Mouse (Mus musculus): ENCODE results near the gene 4930512M02Rik.

4930512M02Rik gene

DNA sequence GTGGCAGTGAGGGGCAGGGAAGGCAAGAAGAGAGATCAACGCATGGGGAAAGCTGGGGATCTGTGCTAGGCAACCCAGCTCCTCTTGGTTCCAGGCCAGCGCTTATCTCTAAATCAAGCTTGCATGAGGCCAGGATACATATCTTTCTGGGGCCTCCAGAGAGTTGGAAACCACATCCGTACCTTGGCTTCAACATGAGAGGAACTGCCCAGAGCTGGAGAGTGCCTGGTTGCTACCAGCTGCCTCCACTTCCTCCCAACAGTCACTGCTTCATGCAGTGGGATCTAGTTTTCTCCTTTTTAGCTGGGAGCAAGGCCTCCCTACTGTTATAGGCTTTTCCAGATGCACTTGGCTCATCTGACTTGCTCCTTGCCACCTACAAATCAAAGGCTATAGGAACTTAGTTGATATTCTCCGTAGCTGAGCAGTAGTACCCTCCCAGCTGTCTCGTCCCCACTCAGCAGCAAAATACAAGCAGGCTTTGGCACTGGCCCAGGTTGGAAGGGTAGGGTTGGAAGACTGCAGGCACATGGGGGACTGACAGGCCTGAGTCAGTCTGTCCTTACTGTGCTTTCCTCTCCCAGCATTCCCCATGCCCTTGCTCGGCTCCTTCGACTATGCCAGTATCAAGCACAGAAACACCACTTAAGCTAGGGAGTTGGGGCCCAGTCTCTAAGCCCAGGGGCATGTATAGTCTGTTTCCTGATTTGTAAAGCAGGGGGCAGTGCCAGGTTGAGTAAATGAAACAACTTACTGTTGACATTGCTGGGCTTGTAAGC lies 63.2 kb downstream of the 4930512M02Rik start:
- peak; percentile 40 to 49 for DNase-seq

DNA sequence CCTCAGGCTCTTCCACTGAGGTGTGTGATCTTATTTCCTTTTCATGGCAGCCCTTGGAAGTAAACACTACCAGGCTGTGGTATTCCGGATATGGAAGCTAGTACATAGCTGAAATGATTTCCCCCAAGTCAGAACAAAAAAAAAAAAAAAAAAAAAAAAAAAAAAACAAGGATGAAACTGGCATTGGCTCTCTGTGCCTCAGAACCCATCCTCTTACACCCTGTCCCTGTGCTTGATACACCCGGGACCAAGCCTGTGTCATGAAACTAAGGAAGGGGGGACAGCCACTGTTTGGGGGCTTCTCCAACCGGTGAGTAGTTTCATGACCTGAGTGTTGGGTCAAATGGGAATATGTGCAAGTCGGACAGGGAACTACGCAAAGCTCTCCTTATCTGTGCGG lies 66.5 kb downstream of the 4930512M02Rik start:
- no peak for DNase-seq

DNA sequence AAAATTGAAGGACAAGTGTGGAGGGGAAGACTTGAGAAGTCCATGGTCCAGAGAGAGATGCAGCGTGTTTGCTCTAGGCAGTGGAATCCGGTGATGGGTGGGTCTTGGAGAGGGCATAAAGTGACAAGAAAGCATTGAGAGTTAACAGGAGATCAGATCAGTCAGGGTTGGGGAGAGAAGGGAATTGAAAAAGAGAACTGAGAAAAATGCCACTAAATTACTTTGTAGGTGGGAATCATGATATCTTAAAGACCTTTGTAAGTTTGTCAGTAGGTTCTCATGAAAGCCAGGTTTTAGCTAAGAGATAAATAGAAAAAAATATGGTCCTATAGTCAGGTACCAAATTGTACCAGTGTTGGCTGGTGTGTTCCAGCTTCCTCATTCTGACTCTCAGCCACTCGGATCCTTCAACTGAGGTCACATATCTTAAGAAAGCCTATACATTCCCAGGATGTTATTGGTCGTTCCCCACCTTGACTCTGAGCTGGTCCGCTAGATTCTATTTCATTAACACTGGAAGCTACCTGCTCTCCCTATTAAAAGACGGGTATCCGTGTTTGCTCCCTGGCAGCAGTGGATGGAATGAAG lies 68.4 kb downstream of the 4930512M02Rik start:
- DNase-seq, result no peak

DNA sequence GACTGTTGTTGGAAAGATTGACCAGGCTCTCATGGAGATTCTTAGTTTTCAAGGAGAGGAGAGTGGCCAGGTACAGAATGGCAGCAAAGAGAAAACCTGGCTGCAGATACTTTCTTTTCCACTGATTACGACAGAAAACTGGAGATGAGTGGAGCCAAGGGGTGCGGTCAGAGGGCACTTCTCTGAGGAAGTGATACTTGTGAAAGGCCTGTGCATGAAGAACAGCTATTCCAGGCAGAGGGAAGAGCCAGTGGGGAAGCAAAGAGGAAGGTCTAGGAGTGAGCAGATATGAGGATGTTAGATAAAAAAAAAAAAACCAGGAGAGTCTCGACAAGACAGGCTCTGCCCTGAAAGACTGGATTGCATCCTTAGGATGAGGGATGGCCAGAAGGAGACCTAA lies 69.0 kb downstream of the 4930512M02Rik start:
- DNase-seq, result no peak

DNA sequence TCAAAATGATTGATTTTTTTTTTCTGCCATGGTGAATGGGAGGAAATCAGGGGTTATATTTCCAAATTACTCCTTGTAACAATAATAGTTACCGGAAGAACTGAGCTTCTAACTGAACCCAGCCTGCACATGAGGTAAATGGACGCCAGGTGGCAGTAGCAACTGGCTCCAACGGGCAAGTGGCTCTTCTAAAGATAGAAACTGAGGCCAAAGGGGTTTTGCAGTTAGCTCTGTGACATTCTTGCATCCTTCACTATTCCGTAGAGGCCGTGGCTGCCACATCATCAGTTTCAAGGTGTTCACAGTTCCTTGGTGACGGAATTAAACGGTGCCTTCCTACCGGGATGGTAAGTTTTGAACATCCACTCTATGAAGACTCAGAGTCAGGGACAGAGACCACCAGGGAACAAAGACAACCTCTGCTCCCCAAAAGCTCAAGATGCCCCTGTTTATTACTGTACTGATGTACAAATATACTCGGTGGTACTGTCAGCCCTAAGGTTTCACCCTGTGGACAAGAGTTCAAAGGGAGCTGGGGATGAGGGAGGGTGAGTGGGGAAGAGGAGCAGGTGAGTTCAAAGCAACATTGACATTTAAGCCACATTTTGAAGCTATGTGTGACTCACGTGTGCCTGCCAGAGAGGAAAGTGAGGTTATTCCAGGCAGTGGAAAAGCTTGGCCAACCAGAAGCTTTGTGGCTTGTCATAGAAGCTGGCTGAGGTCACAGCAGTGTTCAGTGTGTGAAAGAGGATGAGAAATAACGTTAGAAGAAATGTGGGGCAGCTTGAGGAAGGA lies 70.3 kb downstream of the 4930512M02Rik start:
- DNase-seq, result peak; percentile 61 to 62

DNA sequence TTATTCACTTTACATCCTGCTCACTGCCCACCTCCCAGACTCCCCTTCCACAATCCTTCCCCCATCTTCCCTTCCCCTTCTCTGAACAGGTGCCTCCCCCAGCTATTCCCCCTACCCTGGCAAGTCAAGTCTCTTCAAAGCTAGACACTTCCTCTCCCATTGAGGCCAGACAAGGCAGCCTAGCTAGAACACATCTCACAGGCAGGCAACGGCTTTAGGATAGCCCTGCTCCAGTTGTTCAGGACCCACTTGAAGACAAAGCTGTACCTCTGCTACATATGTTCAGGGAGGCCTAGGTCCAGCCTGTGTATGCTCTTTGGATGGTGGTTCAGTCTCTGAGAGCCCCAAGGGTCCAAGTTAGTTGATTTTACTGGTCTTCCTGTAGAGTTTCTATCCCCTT lies 71.4 kb downstream of the 4930512M02Rik start:
- DNase-seq, result no peak

DNA sequence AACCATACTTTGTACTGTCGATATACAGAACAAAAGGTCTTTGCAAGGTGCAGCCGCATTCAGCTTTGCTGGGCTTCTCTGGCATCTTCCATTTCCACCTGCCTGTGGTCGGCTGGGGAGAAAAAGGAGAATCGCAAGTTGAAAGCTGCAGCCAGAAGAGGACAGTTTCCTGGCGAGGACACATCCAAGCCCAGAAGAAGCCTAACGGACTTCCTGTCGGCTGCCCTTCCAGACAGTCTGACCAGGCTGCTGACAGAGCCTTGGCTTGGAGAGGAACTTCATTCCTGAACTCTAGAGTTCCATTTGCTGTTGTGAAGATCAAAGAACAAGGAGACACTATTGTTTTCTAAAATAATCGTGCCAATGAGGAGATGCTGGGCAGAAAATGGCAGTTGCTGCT lies 72.1 kb downstream of the 4930512M02Rik start:
- no peak for DNase-seq

DNA sequence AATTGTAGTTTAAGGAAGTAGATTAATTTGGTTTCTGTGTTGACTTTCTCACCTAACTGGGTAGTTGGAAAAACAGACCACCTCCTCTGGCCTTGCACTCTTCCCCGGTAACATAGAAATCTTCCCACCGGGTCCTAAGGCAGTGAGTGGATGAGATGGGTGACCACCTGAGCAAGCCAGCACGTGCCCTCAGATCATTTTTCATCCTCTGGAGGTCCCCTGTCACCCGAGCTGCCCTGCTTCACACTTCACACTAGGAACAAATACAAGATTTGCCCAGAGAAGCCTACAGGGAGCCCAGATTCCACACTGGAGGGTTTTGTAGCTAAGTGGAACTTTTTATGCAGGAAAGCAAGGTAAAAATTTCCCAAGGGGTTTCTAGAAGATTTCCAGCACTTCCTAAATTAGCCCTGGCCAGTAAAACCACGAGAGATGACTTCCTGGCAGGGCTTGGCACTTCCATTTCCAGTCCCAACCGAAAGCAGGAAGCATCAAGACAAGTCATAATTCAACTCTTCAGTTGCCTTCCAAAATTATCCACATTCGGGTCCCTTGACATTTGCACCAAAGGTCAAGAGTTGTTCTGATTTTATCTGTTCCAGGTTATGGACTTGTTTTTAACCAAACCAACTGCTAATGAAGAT lies 79.9 kb downstream of the 4930512M02Rik start:
- no peak for DNase-seq

DNA sequence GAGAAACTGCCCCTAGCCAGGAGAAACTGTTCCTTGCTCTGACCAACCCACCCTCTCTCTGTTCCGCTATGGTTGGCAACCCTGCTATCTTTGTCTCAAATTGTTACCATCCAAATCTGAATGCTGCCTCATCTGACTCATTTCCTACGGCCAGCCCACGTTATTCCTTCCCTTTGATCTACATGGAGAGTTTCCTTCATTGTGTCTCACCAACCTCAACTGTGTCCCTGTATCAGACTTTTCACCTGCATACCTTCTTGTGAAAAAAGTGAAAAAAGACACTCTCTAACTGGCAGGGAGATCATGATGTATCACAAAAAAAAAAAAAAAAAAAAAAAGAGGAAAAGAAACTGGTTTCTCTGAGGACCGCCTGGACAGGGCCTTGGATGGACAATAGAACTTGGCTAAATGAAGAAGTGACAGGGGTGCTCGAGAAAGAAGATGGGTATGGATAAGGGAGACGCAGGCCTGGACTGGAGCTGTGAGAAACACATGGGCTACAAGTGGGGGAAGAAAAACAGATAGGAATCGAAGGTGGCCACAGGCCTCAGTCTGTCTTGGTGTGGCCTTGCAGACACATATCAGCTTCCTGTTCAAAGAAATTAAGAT lies 80.6 kb downstream of the 4930512M02Rik start:
- no peak for DNase-seq

DNA sequence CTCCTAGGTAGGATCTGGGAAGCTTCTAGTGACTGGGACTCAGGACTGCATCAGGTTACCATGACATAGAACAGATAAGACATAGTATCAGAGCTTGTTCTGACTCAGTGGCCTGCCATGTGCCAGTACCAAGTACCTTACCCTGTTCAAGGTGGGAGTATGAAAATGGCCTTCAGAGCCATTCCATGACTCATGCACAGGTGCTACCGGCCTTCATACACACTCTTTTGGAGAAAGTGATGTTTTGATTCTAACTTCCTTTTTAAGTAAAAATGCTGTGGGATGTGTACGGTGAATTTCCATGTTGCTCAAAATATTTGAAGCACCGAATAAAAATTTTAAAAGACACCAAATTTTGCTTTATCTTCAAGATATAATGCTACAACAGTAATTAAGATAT lies 81.7 kb downstream of the 4930512M02Rik start:
- no peak for DNase-seq

Data from cerebellum, postnatal 10 days (tissue).